Mouse (Mus musculus) lung, embryonic 15.5 days (tissue): ENCODE data around the gene Slfn4. TPM values are rescaled to one million over a fixed set of nuclear protein-coding genes. Genes with fewer than 3 reads are reported as not detected.
"Not testable (repeated sequence)": the region's sequence is repeated elsewhere in the genome, so short reads cannot be mapped to it uniquely, and the experiment has no call there.

Source experiments
- ATAC-seq: fragments of 200-750 bp; cut with Nextera tagmentation; 2 replicates; pipeline ENCODE4 v1.8.0; 2017; ENCODE audit warnings: moderate number of reproducible peaks, borderline replicate concordance; ENCODE audit not compliant: low FRiP score, low TSS enrichment; ENCODE audit errors: extremely low read depth
- H3K27ac ChIP-seq: fragments of 300-500 bp; sonication (generic); 2 replicates; pipeline ENCODE4 v1.5.1; 2015; ENCODE audit warnings: moderate library complexity, mild to moderate bottlenecking, inconsistent platforms
- H3K27me3 ChIP-seq: fragments of 300-500 bp; sonication (generic); 2 replicates; pipeline ENCODE4 v1.6.1; 2015; ENCODE audit warnings: inconsistent platforms
- H3K36me3 ChIP-seq: fragments of 300-500 bp; sonication (generic); 2 replicates; pipeline ENCODE4 v1.6.1; 2015; ENCODE audit warnings: inconsistent platforms
- H3K4me1 ChIP-seq: fragments of 300-500 bp; sonication (generic); 2 replicates; pipeline ENCODE4 v1.6.1; 2015; ENCODE audit warnings: inconsistent platforms
- H3K4me2 ChIP-seq: fragments of 300-500 bp; sonication (generic); 2 replicates; pipeline ENCODE4 v1.6.1; 2015; ENCODE audit warnings: inconsistent platforms, mild to moderate bottlenecking, moderate library complexity
- H3K4me3 ChIP-seq: fragments of 300-500 bp; sonication (generic); 2 replicates; pipeline ENCODE4 v1.5.1; 2015; ENCODE audit warnings: mild to moderate bottlenecking, inconsistent platforms
- H3K9ac ChIP-seq: fragments of 300-500 bp; sonication (generic); 2 replicates; pipeline ENCODE4 v1.6.1; 2015; ENCODE audit warnings: inconsistent platforms
- H3K9me3 ChIP-seq: fragments of 300-500 bp; sonication (generic); 2 replicates; pipeline ENCODE4 v1.6.1; 2016; ENCODE audit warnings: inconsistent platforms
- WGBS: fragments of 180-500 bp; shearing (Covaris S2); methylation state at CpG from one replicate; pipeline ENCODE4 v1.1.7; 2015; 5-methylcytosine and 5-hydroxymethylcytosine counted together
- polyA plus RNA-seq: library from polyadenylated mRNA; unstranded; fragments of >200 nt; fragmentation: Nextera tagmentation; extraction: Ambion mirVana; gene quantifications from 2 replicates; pipeline ENCODE4 v1.2.1, GENCODE M21; 2015

Slfn4 gene
- 0.06 and 0.07 TPM in 2 replicates for polyA plus RNA-seq

- no peak within 1 kb of the TSS for H3K9ac ChIP-seq
- H3K36me3 ChIP-seq = no peaks in the 10 kb centered on the region
- no peak within 1 kb of the TSS for H3K27ac ChIP-seq
- no peaks in the 10 kb centered on the region for H3K9me3 ChIP-seq
- no peak within 1 kb of the TSS for H3K4me3 ChIP-seq
- whole genome bisulfite sequencing = 80% methylated on average over 12 of the region's 12 CpGs
- no peak for ATAC-seq
- H3K4me2 ChIP-seq = no peak within 1 kb of the TSS
- H3K27me3 ChIP-seq = no peaks in the 10 kb centered on the region
- no peaks in the 10 kb centered on the region for H3K4me1 ChIP-seq
These were observed at the start of gene Slfn4 for GRCm38 (mm10) chr11:83174948-83175539. TSS of gene Slfn4 (plus strand) at chr11:83175186.

- not testable (repeated sequence) for H3K36me3 ChIP-seq, H3K27ac ChIP-seq, ATAC-seq, H3K9me3 ChIP-seq, H3K4me2 ChIP-seq, H3K4me3 ChIP-seq, H3K4me1 ChIP-seq, H3K9ac ChIP-seq, H3K27me3 ChIP-seq
- 83% methylated on average over 1 of the region's 1 CpGs for WGBS
These were observed 49.4 kb upstream of the Slfn4 start for GRCm38 (mm10) chr11:83125633-83126032.

- not testable (repeated sequence) for ATAC-seq, H3K9me3 ChIP-seq, H3K27me3 ChIP-seq, H3K36me3 ChIP-seq, H3K4me3 ChIP-seq, H3K4me1 ChIP-seq, H3K9ac ChIP-seq, H3K4me2 ChIP-seq, H3K27ac ChIP-seq
- 100% methylated on average over 1 of the region's 2 CpGs for WGBS
These were observed 37.7 kb upstream of the Slfn4 start for GRCm38 (mm10) chr11:83137253-83137652.

GRCm38 (mm10) chr11:83148939-83149338, 26.0 kb upstream of the Slfn4 start:
- H3K4me3 ChIP-seq, H3K4me1 ChIP-seq, H3K9me3 ChIP-seq, H3K27me3 ChIP-seq, H3K27ac ChIP-seq, ATAC-seq, H3K4me2 ChIP-seq, H3K36me3 ChIP-seq, H3K9ac ChIP-seq: not testable (repeated sequence)
- WGBS = no CpG with 5 or more reads among the region's 1 CpGs

GRCm38 (mm10) chr11:83191134-83191893, 16.3 kb downstream of the Slfn4 start, which contains the start of gene Slfn3:
TSS of gene Slfn3 (plus strand) at chr11:83191330.
- no peak for ATAC-seq
- no peaks in the 10 kb centered on the region for H3K4me1 ChIP-seq
- no peak within 1 kb of the TSS for H3K9ac ChIP-seq
- WGBS = 68% methylated on average over 12 of the region's 12 CpGs
- H3K9me3 ChIP-seq = no peaks in the 10 kb centered on the region
- no peaks in the 10 kb centered on the region for H3K36me3 ChIP-seq
- H3K4me2 ChIP-seq = peak within 1 kb of the TSS; percentile 25
- no peaks in the 10 kb centered on the region for H3K27me3 ChIP-seq
- peak within 1 kb of the TSS; percentile 13 for H3K4me3 ChIP-seq
- no peak within 1 kb of the TSS for H3K27ac ChIP-seq

GRCm38 (mm10) chr11:83192001-83192400, 17.0 kb downstream of the Slfn4 start:
- H3K9ac ChIP-seq = no peak overlapping the region
- 45% methylated on average over 3 of the region's 3 CpGs for WGBS
- no peak for ATAC-seq
- no peak overlapping the region for H3K27ac ChIP-seq
- peak overlapping the region; percentile 25 for H3K4me2 ChIP-seq
- no peaks in the 10 kb centered on the region for H3K27me3 ChIP-seq
- H3K36me3 ChIP-seq = no peaks in the 10 kb centered on the region
- H3K4me1 ChIP-seq = no peaks in the 10 kb centered on the region
- H3K4me3 ChIP-seq = no peak overlapping the region
- H3K9me3 ChIP-seq = no peaks in the 10 kb centered on the region

GRCm38 (mm10) chr11:83205002-83205401, 30.0 kb downstream of the Slfn4 start:
- H3K36me3 ChIP-seq = no peaks in the 10 kb centered on the region
- H3K4me1 ChIP-seq = no peaks in the 10 kb centered on the region
- no peak overlapping the region for H3K4me3 ChIP-seq
- H3K9me3 ChIP-seq = no peaks in the 10 kb centered on the region
- H3K4me2 ChIP-seq = no peak overlapping the region
- H3K27me3 ChIP-seq = no peaks in the 10 kb centered on the region
- no peak overlapping the region for H3K27ac ChIP-seq
- H3K9ac ChIP-seq = no peak overlapping the region
- ATAC-seq = no peak

- 69% methylated on average over 1 of the region's 1 CpGs for WGBS
These were observed 41.1 kb downstream of the Slfn4 start for GRCm38 (mm10) chr11:83216119-83216518.

GRCm38 (mm10) chr11:83221328-83221877, 46.4 kb downstream of the Slfn4 start:
- ATAC-seq = no peak
- Histone ChIP-seq H3K27me3 (no peaks in the 10 kb centered on the region), H3K4me3 (no peak overlapping the region), H3K9ac (no peak overlapping the region), H3K9me3 (no peaks in the 10 kb centered on the region), H3K36me3 (no peaks in the 10 kb centered on the region), H3K4me2 (no peak overlapping the region), H3K4me1 (no peaks in the 10 kb centered on the region), H3K27ac (no peak overlapping the region)
- WGBS = 74% methylated on average over 1 of the region's 1 CpGs

More at GRCm38 (mm10) chr11:83216119-83216518, 41.1 kb downstream of the Slfn4 start:
- no peak for ATAC-seq
- no peaks in the 10 kb centered on the region for H3K27me3 ChIP-seq
- no peak overlapping the region for H3K27ac ChIP-seq
- H3K9me3 ChIP-seq = no peaks in the 10 kb centered on the region
- no peaks in the 10 kb centered on the region for H3K4me1 ChIP-seq
- no peaks in the 10 kb centered on the region for H3K36me3 ChIP-seq
- H3K9ac ChIP-seq = no peak overlapping the region
- no peak overlapping the region for H3K4me3 ChIP-seq
- no peak overlapping the region for H3K4me2 ChIP-seq

- no peak overlapping the region for H3K4me2 ChIP-seq
- no peaks in the 10 kb centered on the region for H3K4me1 ChIP-seq
- H3K9ac ChIP-seq = no peak overlapping the region
- H3K36me3 ChIP-seq = no peaks in the 10 kb centered on the region
- no peaks in the 10 kb centered on the region for H3K27me3 ChIP-seq
- 72% methylated on average over 7 of the region's 7 CpGs for WGBS
- peak overlapping the region; percentile 5; the same call in 1 of the 2 replicates for H3K4me3 ChIP-seq
- H3K9me3 ChIP-seq = no peaks in the 10 kb centered on the region
- ATAC-seq = no peak
- H3K27ac ChIP-seq = no peak overlapping the region
These were observed 48.4 kb downstream of the Slfn4 start for GRCm38 (mm10) chr11:83223367-83223766.

GRCm38 (mm10) chr11:83223793-83224192, 48.8 kb downstream of the Slfn4 start:
- 64% methylated on average over 5 of the region's 5 CpGs for WGBS
- peak overlapping the region; percentile 5; the same call in 1 of the 2 replicates for H3K4me3 ChIP-seq

GRCm38 (mm10) chr11:83224217-83224616, 49.2 kb downstream of the Slfn4 start:
- ATAC-seq = no peak
- no peak overlapping the region for H3K9ac ChIP-seq

More at GRCm38 (mm10) chr11:83223793-83224192, 48.8 kb downstream of the Slfn4 start:
- H3K36me3 ChIP-seq, H3K27ac ChIP-seq, ATAC-seq, H3K27me3 ChIP-seq, H3K4me2 ChIP-seq, H3K9ac ChIP-seq, H3K9me3 ChIP-seq, H3K4me1 ChIP-seq: not testable (repeated sequence)

More at GRCm38 (mm10) chr11:83224217-83224616, 49.2 kb downstream of the Slfn4 start:
- H3K36me3 ChIP-seq = no peaks in the 10 kb centered on the region
- no peaks in the 10 kb centered on the region for H3K9me3 ChIP-seq
- 84% methylated on average over 9 of the region's 9 CpGs for WGBS
- no peak overlapping the region for H3K4me2 ChIP-seq
- H3K4me3 ChIP-seq = no peak overlapping the region
- no peak overlapping the region for H3K27ac ChIP-seq
- no peaks in the 10 kb centered on the region for H3K4me1 ChIP-seq
- no peaks in the 10 kb centered on the region for H3K27me3 ChIP-seq
